Mouse (Mus musculus): ENCODE data around the gene Vps8.

GRCm38 (mm10) chr16:21576000-21576420 lies 153.1 kb downstream of the Vps8 start:
- no peak for TF ChIP-seq CTCF (IDR thresholded peaks at IDR 0.05; ENCODE audit: extremely low read depth, insufficient read depth, low read length)
- no peak for TF ChIP-seq POLR2A (IDR thresholded peaks at IDR 0.05; ENCODE audit: extremely low read depth, insufficient read depth, low read length)

Measured in cortical plate, adult 2 months (tissue).